Mouse (Mus musculus) right cerebral cortex, postnatal 14 days (tissue): Measurements from ENCODE around the gene Aida.
"Not testable (repeated sequence)": the region's sequence is repeated elsewhere in the genome, so short reads cannot be mapped to it uniquely, and the experiment has no call there.

Experiments used
- DNase-seq: peaks from one replicate; pipeline ENCODE4 v3.0.0; 2022

Gene Aida

DNA sequence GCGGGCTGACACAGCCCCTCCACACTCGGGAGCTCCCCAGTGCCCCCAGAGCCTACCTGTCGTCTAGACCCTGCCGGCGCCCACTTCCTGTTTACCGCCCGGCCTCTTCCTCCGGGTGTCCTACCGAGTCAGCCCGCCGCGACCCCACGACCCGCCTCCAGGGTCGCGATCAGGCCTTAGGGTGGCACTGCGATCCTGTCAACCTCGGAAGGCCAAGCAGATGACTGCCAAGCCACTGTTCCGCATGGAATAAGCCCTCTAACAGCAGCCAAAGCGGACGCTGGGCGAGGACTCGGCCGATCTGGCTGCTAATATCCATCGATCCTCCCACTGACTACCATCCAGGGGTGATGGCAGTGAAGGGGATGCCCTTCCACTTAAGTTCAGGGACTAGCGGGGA, at the start of gene Aida:
Gene Aida (plus strand): TSS at position 126 of the 400 bp plus-strand sequence.
- peak; percentile 54 for DNase-seq

DNA sequence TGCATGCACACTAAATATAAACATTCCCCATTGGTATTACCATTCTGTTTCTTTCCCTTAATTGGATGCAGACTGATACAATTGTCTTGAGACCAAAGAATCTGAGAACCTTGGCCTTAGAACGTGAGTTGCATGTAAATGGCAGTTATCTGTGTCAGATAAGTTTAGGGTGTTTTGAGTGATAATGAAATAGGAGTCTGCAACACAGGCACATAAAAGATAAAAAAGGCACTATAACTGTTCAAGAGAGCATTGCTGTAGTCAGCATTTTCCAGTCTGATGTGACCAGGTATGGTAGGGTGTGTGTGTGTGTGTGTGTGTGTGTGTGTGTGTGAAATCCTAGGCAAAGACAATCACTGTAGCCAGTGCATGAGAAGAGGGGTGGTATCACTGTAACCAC, 48.2 kb upstream of the Aida start:
- no peak for DNase-seq

DNA sequence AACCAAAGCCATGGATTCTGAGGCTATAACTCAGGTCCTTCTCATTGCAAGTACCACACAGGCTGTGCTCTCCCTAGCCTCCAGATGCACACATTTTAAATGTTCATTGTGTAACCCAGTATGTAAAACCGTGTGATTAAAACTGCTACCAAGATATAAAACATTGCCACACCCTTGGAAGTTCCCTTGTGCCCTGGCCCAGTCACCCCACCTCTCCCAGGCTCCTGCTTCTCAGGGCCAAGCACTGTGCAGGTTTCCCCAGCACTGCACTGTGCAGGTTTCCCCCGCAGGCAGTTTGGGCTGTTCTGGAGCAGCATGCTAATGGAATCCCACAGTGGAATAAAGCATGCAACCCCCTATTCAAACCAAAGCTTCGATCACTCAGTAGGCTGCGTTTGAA, 45.8 kb upstream of the Aida start:
- DNase-seq, result no peak

DNA sequence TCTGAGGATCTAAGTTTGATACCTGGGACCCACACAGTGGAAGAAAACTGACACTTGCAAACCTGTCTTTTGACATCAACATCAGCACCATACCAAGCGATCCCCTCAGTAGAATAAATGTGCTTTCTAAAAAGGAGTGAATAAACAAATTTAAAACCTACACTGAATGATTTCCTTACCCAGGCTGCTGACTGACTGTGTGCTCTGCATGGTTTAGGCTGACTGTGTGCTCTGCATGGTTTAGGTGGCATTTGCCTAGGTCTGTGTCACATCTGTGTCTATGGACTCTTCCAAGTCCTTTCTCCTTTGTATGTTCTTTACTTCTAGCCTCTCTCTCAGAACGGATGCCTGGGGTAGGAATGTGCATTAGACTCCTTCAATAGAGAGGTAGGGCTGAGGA, 44.6 kb upstream of the Aida start:
- no peak for DNase-seq

DNA sequence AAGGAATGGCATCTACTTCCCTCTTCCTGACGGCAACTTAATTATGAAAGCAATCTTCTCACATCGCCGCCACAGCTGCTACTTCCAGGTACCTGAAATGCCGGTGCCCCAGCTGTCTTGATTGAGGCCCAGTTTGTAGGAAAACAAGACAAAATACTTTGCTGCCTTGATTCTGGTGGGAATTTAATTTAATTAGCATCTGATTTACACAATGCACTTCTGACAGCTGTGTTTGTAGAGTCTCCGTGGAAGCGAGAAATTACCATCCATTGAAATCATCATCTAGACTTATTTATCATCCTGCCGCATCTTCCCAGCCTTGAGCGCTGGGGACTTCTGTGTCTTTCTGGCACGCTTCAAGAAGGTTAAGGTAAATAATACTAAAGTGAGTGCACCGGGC, 43.8 kb upstream of the Aida start:
- no peak for DNase-seq

DNA sequence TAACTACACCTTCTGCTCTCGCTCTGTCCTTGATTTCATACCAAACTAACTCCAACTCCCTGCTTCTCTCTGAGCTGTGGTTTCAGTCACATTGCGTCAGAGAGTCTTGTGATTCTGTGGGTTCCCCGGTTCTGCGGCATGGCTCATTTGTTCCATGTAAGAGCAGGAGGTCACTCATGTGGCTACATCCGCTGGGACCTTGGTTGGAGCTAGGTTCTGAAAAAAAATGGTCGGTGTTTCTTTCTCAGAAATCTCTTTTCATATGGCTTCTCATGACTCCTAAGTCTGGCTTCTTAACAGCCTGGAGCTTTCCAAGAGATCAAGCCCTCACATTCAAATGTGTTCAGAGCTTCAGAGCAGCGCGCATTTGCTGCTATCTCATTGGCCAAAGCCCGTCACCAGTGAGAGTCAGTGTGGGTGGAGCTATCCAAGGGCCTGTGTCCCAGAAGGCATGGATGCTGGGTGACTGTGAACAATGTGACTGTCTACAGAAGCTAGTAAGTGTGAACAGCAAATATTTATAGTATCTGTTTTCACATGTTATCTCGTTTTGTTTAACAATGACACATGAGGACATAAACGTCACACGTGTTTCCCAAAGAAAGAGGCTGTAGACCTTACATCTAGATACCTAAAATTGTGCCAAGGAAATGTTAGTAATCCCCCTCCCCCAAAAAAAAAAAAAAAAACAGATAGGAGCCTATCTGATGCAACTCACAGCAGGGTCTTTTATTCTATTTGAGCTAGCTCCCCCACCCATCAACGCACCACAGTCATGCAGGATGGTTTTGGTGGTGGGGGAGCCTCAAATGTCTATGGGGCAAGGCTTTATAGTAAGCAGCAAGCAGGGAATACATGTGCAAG, 32.0 kb upstream of the Aida start:
- no peak for DNase-seq

DNA sequence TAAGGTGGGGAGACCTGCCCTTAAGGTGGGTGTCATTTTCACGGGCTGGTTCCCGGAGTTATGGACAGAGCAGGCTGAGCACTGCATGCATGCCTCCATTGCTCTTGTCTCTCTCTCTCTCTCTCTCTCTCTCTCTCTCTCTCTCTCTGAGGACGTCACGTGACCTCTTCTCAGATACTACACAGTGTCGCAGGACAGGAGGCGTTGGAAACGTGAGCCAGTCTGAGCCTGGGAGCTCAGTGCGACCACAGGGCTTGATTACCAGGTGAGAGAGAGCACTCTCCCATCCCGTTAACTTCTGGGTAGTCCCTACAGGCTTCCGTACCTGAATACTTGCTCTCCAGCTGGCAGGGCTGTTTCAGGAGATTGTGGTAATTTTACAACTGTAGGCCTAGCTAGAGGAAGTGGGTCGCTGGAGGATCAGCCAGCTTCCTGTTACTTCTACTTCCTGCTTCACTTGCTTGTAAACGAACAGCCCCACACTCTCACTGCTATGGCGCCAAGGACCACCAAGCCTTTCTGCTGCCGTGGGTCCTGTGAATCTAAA, 30.4 kb upstream of the Aida start:
- DNase-seq, result no peak

DNA sequence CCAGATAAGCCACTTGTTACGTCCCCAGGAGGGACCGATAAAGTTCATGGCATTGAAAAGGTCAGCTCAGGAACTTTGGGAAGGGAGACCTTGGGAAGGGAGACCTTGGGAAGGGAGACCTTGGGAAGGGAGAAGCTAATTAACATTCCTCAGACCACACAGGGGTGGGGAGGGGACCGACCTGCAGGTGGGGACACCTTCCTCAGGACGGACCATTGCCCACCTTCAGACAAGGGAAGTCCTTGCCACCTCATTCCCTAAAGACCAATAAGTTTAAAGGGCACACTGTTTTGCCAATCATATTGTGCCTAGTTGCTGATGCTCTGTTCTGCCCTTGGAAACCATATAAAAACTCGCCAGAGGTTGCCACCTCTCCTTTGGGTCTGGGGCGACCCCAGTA, 28.7 kb upstream of the Aida start:
- no peak for DNase-seq

DNA sequence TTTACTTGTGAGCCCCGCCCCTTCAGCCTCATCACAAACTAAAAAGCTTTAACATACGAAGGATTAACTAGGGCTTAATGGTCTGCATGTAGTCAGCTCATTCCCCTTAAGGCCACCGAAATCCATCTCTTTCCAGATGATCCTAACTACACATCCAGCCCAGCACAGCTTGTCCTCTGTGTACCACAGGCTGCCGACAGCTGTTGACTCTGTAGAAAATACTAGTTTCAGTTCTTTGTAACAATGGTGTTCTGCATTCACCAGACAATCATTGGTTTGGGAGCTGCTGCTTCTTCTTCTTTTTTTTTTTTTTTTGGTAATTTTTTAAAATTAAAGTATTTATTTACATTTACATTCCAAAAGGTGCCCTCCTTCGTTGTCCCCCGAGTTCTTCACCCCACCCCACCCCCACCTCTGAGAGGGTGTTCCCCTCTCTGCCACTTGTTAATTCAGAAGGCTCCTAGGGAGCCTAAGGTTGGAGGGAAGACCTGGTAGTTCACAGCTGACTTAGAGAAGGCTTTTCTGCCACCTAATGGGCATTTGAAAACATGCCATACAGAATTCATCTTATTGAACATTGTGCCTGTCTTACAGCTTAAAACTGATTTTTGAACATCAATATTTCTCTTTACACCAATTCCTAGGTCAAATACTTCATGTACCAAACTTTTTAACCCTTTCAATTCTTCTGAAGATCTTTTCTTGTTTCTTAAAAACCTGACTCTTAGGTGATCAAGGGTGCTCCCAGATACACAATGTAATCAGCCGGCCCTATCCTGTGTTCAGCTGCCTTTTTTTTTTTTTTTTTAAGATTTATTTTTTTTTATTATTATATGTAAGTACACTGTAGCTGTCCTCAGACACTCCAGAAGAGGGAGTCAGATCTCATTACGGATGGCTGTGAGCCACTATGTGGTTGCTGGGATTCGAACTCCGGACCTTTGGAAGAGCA, 23.2 kb upstream of the Aida start:
- DNase-seq, result no peak

DNA sequence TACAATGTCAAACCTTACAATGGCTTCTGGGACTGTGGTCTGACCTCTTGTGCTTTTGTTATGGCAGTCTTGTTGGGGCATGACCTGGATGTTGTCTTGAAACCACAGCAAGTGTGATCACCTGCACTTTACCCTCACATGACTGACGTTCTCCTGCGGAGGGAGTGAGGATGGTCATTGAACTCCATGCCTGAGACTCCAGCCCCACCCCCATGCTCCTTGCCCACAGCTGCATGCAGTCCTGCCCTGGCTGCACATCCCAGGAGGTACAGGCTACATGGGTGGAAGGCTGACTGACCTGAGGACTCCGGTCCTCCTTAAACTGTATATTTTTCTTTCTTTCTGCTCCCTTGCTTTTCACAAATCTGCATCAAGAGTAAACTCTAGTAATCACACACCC, 22.0 kb upstream of the Aida start:
- no peak for DNase-seq

DNA sequence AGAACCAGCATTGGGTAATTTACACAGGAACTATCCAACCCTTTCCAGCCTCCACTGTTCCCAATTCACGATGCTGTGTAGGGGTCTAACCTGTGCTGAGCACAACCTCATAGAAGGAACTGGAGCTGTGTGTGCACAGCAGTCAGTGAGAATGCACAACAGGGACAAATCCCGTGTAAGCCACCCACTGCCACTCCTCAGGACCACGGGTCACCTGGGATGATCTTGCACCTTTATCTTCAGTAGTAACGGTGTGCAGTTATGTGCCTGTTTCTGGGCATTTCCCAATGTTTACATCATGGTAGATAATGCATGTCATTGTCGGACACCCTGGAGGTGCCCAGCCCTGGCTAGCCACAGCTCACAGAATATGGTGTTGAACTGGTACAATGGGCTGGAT, 20.6 kb upstream of the Aida start:
- no peak for DNase-seq

DNA sequence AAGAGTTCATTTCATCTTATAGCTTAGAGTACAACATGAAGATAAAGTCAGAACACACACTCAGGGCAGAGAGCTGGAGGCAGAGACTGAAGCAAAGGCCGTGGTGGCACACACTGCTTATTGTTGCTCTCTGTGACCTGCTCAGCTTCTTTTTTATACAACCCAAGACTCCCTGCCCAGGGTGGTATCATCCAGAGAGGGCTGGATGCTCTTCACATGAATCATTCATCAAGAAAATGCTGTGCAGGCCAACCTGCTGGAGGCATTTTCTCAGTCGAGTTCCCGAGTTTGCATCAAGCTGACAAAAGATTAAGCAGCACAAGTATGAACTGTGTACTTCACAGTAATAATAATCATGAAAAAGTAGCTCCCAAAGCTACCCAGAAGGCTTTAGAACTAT, 8.0 kb upstream of the Aida start:
- DNase-seq, result no peak

DNA sequence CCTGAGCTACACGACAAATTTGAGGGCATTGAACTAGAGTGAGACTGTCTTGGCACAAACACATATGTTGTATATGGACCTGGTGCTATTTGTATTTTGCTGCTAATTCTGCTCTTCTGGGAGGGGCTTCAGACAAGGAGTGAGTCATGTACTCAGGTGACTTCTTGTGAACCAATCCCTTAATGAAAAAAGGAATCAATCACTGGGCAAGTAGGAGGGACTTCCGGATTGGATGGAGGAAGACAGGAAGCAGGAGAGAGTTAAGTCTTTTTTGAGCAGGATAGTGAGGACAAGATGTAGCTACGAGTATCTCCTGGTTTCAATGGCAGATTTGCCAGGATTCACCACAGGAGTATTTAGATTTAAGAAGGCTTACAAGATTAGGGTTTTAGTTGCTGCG, 6.8 kb upstream of the Aida start:
- no peak for DNase-seq

DNA sequence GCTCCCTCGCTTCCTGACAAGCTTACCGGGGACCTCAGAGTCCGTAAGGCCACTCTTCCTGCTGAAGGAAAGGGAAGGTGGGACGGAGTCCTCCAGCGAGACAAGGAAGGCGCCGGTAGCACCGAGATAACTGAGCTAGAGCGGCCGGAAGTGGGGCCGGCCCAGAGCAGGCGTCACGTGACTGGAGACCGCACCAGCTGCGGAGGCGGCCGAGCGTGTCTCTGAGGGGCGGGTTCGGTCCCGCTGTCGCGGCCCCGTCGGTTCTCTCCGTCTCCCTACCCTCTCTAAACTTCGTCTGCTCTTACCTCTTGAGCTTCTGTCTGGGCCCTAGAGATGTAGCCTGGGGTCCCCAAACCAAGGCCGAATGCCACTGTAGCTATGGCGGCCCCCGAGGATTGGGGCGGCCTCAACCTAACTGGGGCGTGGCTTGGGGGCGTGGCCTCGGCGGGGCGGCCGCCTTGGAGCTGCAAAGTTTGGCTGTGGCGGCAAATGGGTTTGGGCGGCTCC, 540 bp downstream of the Aida start, which contains the start of gene Brox:
Gene Brox (minus strand): TSS at position 393 of the 507 bp plus-strand sequence.
- DNase-seq, result peak; percentile 94

DNA sequence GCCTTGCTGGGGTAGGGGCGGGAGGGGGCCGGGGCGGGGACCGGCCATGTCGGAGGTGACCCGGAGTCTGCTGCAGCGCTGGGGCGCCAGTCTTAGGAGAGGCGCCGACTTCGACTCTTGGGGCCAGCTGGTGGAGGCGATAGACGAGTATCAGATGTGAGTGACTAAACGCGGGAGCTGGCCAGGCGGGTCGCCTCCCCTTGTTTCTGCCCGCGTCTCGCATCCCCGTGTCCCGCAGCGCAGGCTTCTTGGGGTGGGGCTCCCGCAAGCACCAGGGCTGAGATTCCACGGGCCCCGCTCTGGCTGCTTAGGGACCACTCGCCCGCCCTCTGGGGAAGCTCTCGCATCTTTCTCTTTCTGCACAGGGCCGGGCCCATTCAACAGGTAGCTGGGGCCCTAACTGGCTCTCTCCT, 1.1 kb downstream of the Aida start:
- DNase-seq, result peak; percentile 38

DNA sequence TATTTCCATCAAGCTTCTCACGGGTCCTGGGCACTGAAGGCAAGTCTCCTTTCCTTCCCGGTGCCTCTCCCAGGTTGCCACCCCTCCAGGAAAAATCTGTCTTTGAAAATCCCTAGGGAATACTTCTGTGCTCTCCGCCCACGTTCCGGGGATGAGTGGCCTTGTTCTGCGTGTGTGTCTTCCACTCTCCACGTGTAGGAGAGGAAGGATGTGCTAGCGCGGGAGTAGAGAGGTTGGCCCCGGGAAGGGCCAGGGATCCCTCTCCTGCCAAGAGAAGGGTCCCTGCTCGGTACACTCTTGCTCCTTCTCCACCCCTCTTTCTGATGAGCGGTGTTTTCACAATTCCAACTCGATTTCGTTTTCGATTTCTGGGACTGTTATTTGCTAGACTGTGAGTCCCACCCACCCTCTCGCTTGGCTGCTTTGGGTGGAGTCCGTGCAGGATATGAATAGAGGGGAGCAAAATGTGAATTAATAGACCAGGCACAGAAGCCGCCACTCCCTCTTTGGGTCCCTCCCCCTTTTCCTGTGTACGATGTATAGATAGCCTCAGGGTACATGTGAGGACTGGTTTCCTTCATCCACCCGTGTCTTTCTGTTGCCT, 1.6 kb downstream of the Aida start:
- peak; percentile 40 for DNase-seq

DNA sequence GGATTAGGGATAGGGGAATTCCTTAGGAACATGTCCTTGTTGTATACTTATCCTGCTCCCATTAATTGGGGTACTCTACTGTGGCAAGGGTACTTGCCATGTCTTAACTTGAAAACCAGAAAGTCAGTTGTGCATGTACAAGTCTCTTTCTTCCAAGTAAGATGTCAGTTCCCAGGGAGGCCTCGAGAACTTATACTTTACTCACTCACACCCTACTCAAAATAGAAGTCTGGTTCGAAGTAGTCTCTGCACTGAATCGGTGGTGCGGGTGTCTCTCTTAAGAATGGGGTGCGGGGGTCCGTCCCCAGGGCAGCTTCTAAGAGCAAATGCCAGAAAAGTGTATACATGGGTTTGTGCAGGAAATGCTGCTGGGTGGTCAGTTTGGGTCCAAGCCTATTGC, 2.8 kb downstream of the Aida start:
- peak; percentile 84 for DNase-seq

DNA sequence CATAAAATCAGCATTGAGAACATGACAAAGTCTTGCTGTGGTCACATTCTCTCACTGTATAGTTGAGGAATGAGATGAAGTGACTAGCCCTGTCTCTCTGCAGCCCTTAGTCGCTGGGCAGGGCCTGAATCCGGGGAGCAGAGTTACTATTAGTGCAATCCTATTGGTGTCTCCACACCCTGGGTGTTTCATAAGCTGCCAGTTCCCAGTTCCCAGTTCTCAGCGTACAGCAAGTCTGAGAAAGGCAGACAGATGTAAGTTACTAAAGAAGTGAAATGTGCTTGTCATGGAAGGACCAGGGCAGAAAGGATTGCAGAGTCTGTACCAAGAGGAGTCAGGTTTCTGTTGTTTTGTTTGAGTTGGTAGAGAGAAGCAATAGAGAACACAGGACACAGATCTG, 11.2 kb downstream of the Aida start:
- DNase-seq, result no peak

DNA sequence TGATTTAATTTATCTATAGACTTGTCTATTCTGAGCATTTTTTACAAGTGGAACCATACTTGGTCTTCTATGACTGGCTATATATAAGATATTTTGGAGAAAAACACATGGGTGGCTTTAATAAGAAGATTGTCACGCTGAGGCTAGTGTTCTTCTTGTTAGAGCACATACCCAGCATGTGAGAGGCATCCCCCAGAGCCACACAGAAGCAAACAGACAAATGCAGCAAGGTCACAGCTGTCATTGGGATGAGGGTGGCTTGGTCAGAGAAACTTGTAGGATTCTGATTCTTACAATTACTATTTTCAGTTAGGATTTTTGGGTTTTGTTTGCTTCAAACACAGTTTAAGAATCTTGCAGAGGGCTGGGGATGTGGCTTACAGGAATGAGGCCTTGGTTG, 12.1 kb downstream of the Aida start:
- DNase-seq, result no peak

DNA sequence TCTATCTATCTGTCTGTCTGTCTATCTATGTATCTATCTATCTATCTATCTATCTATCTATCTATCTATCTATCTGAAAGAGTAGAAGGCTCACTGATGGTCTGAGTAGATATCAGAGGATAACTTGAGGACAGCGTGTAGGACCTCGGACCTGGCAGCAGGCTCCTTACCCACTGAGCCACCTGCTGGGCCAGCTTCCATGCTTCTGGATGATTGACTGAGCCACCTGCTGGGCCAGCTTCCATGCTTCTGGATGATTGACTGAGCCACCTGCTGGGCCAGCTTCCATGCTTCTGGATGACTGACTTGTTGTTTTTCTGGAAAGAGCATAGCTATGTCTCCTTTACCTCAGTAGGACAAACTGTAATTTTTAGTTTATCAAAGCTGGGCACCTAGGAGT, 13.2 kb downstream of the Aida start:
- not testable (repeated sequence) for DNase-seq

DNA sequence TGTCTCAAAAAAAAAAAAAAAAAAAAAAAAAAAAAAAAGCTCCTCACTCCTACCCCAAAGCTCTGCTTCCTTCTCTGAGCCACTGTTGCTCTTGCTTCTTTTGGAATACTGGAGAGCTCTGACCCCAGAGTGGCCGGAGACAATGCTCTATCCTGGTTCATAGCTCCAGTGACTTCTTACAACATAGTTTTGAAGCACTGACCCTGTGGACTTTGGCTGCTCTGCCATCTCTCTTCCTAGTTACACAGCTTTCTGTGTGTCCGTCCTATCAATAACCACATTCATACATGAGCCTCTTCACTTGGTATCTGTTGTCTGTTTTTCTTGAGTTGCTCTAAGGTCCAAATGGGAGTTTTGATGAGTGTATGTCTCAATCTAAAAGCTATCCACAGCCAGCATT, 15.7 kb downstream of the Aida start:
- DNase-seq, result no peak

DNA sequence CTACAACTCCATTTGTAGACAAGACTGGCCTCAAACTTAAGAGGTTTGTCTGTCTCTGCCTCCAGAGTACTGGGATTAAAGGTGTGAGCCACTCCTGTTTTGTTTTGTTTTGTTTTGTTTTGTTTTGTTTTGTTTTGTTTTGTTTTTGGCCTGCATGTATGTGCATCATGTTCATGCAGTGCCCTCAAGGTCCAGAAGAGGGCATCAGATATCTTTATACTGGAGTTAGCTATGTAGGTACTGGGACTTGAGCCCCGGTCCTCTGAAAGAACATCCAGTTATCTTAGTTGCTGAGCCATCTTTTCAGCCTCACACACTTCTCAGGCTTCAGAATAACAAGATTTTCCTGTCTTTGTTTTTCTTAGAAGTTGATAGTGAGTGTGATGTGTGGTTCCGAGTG, 19.4 kb downstream of the Aida start:
- no peak for DNase-seq

DNA sequence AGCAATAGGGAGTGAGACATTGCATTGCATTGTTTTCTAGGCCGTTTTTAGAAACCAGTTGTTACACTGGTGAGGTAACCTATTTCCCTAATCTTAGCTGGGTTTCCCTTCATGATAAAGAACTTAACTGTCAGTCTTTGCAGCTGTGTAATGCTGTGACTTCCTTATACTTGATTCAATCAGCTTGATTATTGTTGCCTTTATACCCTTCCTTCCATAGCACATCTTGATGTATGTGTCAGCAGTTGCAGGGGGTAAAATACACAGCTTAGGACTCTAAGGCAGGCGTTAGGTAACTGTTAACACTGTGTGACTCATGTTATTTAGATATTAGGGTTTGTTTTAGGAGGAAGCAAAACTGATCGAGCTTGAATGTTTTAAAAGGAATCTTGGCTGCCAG, 24.3 kb downstream of the Aida start:
- DNase-seq, result no peak
